Mouse (Mus musculus) hindbrain, embryonic 11.5 days (tissue): ENCODE data around the gene Gm49711. TPM values are rescaled to one million over a fixed set of nuclear protein-coding genes. Genes with fewer than 3 reads are reported as not detected.

Experiments used
- ATAC-seq: fragments of 200-750 bp; cut with Nextera tagmentation; 2 replicates; pipeline ENCODE4 v1.8.0; 2017; ENCODE audit warnings: mild to moderate bottlenecking, moderate TSS enrichment, moderate library complexity; ENCODE audit not compliant: low FRiP score
- DNase-seq: peaks from one replicate; pipeline ENCODE4 v3.0.0-alpha.2; 2015; ENCODE audit warnings: low spot score
- H3K27ac ChIP-seq: fragments of 300-500 bp; sonication (generic); 2 replicates; pipeline ENCODE4 v1.5.1; 2014; ENCODE audit warnings: mild to moderate bottlenecking, low read depth, low read length
- H3K27me3 ChIP-seq: fragments of 300-500 bp; sonication (generic); 2 replicates; pipeline ENCODE4 v1.6.1; 2014; ENCODE audit warnings: mild to moderate bottlenecking, low read length, moderate library complexity, mixed read lengths; ENCODE audit not compliant: control insufficient read depth, insufficient read depth
- H3K36me3 ChIP-seq: fragments of 300-500 bp; sonication (generic); 2 replicates; pipeline ENCODE4 v1.6.1; 2014; ENCODE audit warnings: mild to moderate bottlenecking, low read length, moderate library complexity, mixed read lengths; ENCODE audit not compliant: control insufficient read depth, insufficient read depth
- H3K4me1 ChIP-seq: fragments of 300-500 bp; sonication (generic); replicated peaks from 2 replicates; pipeline ENCODE4 v1.6.1; 2014; ENCODE audit warnings: low read length, mixed read lengths; ENCODE audit not compliant: control insufficient read depth, insufficient read depth
- H3K4me2 ChIP-seq: fragments of 300-500 bp; sonication (generic); replicated peaks from 2 replicates; pipeline ENCODE4 v1.6.1; 2014; ENCODE audit warnings: mild to moderate bottlenecking, low read depth, low read length
- H3K4me3 ChIP-seq: fragments of 300-500 bp; sonication (generic); 2 replicates; pipeline ENCODE4 v1.5.1; 2014; ENCODE audit warnings: low read depth, low read length
- H3K9ac ChIP-seq: fragments of 300-500 bp; sonication (generic); 2 replicates; pipeline ENCODE4 v1.6.1; 2014; ENCODE audit warnings: low read depth, low read length
- H3K9me3 ChIP-seq: fragments of 300-500 bp; sonication (generic); 2 replicates; pipeline ENCODE4 v1.6.1; 2016; ENCODE audit warnings: low read length; ENCODE audit not compliant: control insufficient read depth
- WGBS: fragments of 180-500 bp; shearing (Covaris S2); extraction: QIAGEN DNeasy Blood & Tissue Kit; methylation state at CpG from one replicate; pipeline ENCODE4 v1.1.7; 2014; 5-methylcytosine and 5-hydroxymethylcytosine counted together
- polyA plus RNA-seq: library from polyadenylated mRNA; unstranded; fragments of >200 nt; fragmentation: Nextera tagmentation; extraction: Ambion mirVana; gene quantifications from 2 replicates; pipeline ENCODE4 v1.2.1, GENCODE M21; 2014

Gm49711 gene
- polyA plus RNA-seq, 1 experiment from 2014 or later, result 0.20 TPM

- Histone ChIP-seq H3K4me2 (no peak overlapping the region), H3K9ac (no peak overlapping the region), H3K36me3 (no peaks in the 10 kb centered on the region), H3K27me3 (no peaks in the 10 kb centered on the region), H3K4me1 (no peaks in the 10 kb centered on the region; the same call in none of the 2 replicates), H3K9me3 (no peaks in the 10 kb centered on the region), H3K4me3 (no peak overlapping the region), H3K27ac (no peak overlapping the region)
- DNase-seq (no peak), ATAC-seq (no peak)
- WGBS, result 99% methylated on average over 2 of the region's 2 CpGs
These were observed 46.8 kb downstream of the Gm49711 start for GRCm38 (mm10) chr16:92104951-92105350.

- no peak overlapping the region for H3K27ac ChIP-seq
- ATAC-seq (no peak), DNase-seq (no peak)
- H3K4me2 ChIP-seq, result no peak overlapping the region
- H3K4me3 ChIP-seq, result no peak overlapping the region
- WGBS, result 77% methylated on average over 3 of the region's 3 CpGs
- no peaks in the 10 kb centered on the region for H3K36me3 ChIP-seq
- no peaks in the 10 kb centered on the region; the same call in none of the 2 replicates for H3K4me1 ChIP-seq
- H3K9ac ChIP-seq, result no peak overlapping the region
- no peaks in the 10 kb centered on the region for H3K9me3 ChIP-seq
- H3K27me3 ChIP-seq, result no peaks in the 10 kb centered on the region
These were observed 47.5 kb downstream of the Gm49711 start for GRCm38 (mm10) chr16:92105631-92106030.

GRCm38 (mm10) chr16:92107346-92107745, 49.2 kb downstream of the Gm49711 start:
- Histone ChIP-seq H3K4me1 (no peaks in the 10 kb centered on the region; the same call in none of the 2 replicates), H3K4me3 (no peak overlapping the region), H3K27me3 (no peaks in the 10 kb centered on the region), H3K27ac (no peak overlapping the region), H3K4me2 (no peak overlapping the region), H3K9me3 (no peaks in the 10 kb centered on the region), H3K9ac (no peak overlapping the region), H3K36me3 (no peaks in the 10 kb centered on the region)
- ATAC-seq, result no peak
- no peak for DNase-seq
- WGBS, result 93% methylated on average over 5 of the region's 5 CpGs

- H3K4me3 ChIP-seq, result no peak overlapping the region
- WGBS, result 72% methylated on average over 5 of the region's 5 CpGs
- DNase-seq (no peak), ATAC-seq (no peak)
- H3K27ac ChIP-seq, result no peak overlapping the region
- no peaks in the 10 kb centered on the region for H3K27me3 ChIP-seq
- H3K4me1 ChIP-seq, result peaks cover 3% of the 10 kb centered on the region
- no peaks in the 10 kb centered on the region for H3K9me3 ChIP-seq
- no peak overlapping the region for H3K4me2 ChIP-seq
- H3K36me3 ChIP-seq, result no peaks in the 10 kb centered on the region
- H3K9ac ChIP-seq, result no peak overlapping the region
These were observed 56.7 kb downstream of the Gm49711 start for GRCm38 (mm10) chr16:92114706-92115241.

- H3K9ac ChIP-seq, result peak overlapping the region; percentile 31; the same call in 1 of the 2 replicates
- no peak overlapping the region for H3K4me3 ChIP-seq
- H3K4me1 ChIP-seq, result peaks cover 3% of the 10 kb centered on the region
- DNase-seq (peak; percentile 57), ATAC-seq (peak; percentile 53)
- no peak overlapping the region; the same call in 1 of the 2 replicates for H3K4me2 ChIP-seq
- H3K27ac ChIP-seq, result peak overlapping the region; percentile 39; the same call in 1 of the 2 replicates
- H3K27me3 ChIP-seq, result no peaks in the 10 kb centered on the region
- no peaks in the 10 kb centered on the region for H3K9me3 ChIP-seq
- no peaks in the 10 kb centered on the region for H3K36me3 ChIP-seq
- 38% methylated on average over 16 of the region's 20 CpGs for WGBS
These were observed 57.7 kb downstream of the Gm49711 start for GRCm38 (mm10) chr16:92115611-92116421.

- no peak overlapping the region for H3K4me2 ChIP-seq
- WGBS, result 75% methylated on average over 9 of the region's 9 CpGs
- H3K27ac ChIP-seq, result no peak overlapping the region; the same call in 1 of the 2 replicates
- no peaks in the 10 kb centered on the region for H3K27me3 ChIP-seq
- ATAC-seq, result no peak; the same call in 1 of the 2 replicates
- DNase-seq, result no peak
- H3K36me3 ChIP-seq, result no peaks in the 10 kb centered on the region
- H3K4me3 ChIP-seq, result no peak overlapping the region
- no peaks in the 10 kb centered on the region for H3K9me3 ChIP-seq
- H3K9ac ChIP-seq, result no peak overlapping the region
- peaks cover 3% of the 10 kb centered on the region for H3K4me1 ChIP-seq
These were observed 59.5 kb downstream of the Gm49711 start for GRCm38 (mm10) chr16:92117337-92118209.

GRCm38 (mm10) chr16:92119013-92119515, 60.9 kb downstream of the Gm49711 start:
- DNase-seq (no peak), ATAC-seq (no peak)
- no peaks in the 10 kb centered on the region for H3K27me3 ChIP-seq
- no peak overlapping the region for H3K4me2 ChIP-seq
- WGBS, result 58% methylated on average over 13 of the region's 13 CpGs
- H3K9me3 ChIP-seq, result no peaks in the 10 kb centered on the region
- H3K36me3 ChIP-seq, result no peaks in the 10 kb centered on the region
- no peak overlapping the region for H3K9ac ChIP-seq
- peaks cover 3% of the 10 kb centered on the region for H3K4me1 ChIP-seq
- H3K4me3 ChIP-seq, result no peak overlapping the region
- no peak overlapping the region for H3K27ac ChIP-seq

GRCm38 (mm10) chr16:92120899-92121531, 62.9 kb downstream of the Gm49711 start:
- 79% methylated on average over 17 of the region's 17 CpGs for WGBS
- no peak for ATAC-seq
- H3K4me2 ChIP-seq, result no peak overlapping the region

More at GRCm38 (mm10) chr16:92120899-92121531, 62.9 kb downstream of the Gm49711 start:
- no peak overlapping the region for H3K27ac ChIP-seq
- no peaks in the 10 kb centered on the region for H3K36me3 ChIP-seq
- no peaks in the 10 kb centered on the region for H3K9me3 ChIP-seq
- H3K27me3 ChIP-seq, result no peaks in the 10 kb centered on the region
- no peak overlapping the region for H3K4me3 ChIP-seq
- H3K9ac ChIP-seq, result no peak overlapping the region
- no peaks in the 10 kb centered on the region; the same call in none of the 2 replicates for H3K4me1 ChIP-seq
- no peak for DNase-seq
